Mouse (Mus musculus): ENCODE measurements around the gene Cdc42se1. TPM values are rescaled to one million over a fixed set of nuclear protein-coding genes. Genes with fewer than 3 reads are reported as not detected.

Gene Cdc42se1
- polyA plus RNA-seq, 1 experiment from 2014 or later, result 123 TPM

DNA sequence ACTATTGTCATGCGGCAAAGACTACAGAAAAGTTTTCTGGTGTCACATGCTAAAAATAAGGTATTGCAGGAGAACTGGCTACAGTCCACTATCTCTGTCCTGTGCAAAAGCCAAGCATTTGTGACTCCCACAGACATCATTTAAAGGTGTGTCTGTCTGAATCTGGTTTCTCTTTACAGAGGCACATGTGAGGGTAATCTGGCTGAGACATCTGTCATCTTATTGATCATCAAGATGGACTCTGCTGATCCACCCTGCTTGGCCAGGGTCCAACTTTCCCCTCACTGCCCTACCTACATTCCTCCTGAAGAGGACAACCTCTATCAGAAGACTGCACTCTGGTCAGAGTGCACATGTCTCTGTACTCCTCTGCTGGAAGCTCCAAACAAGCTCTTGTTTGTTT is 48.6 kb downstream of the Cdc42se1 start:
- Histone ChIP-seq H3K36me3 (no peaks in the 10 kb centered on the region), H3K9ac (no peak overlapping the region), H3K27ac (replicated peaks) (no peak overlapping the region), H3K9me3 (replicated peaks) (no peaks in the 10 kb centered on the region), H3K4me2 (replicated peaks) (no peak overlapping the region), H3K27me3 (no peaks in the 10 kb centered on the region), H3K4me3 (replicated peaks) (no peak overlapping the region), H3K4me1 (peaks cover 9% of the 10 kb centered on the region; the same call in 1 of the 2 replicates)
- no peak for ATAC-seq (ENCODE audit: insufficient number of reproducible peaks, low FRiP score, low TSS enrichment, low read depth)
- 92% methylated on average over 1 of the region's 1 CpGs for WGBS

GRCm38 (mm10) chr3:95280747-95281146 is 52.2 kb downstream of the Cdc42se1 start:
- Histone ChIP-seq H3K4me3 (replicated peaks) (peak overlapping the region; percentile 79), H3K4me1 (peaks cover 29% of the 10 kb centered on the region), H3K4me2 (replicated peaks) (peak overlapping the region; percentile 72), H3K27me3 (no peaks in the 10 kb centered on the region), H3K9me3 (replicated peaks) (no peaks in the 10 kb centered on the region), H3K36me3 (no peaks in the 10 kb centered on the region), H3K9ac (0 out of 2 replicates have a peak overlapping the region, but pooled peaks have one; percentile 75), H3K27ac (replicated peaks) (peak overlapping the region; percentile 98)
- 3% methylated on average over 8 of the region's 8 CpGs for WGBS
- ATAC-seq (ENCODE audit: insufficient number of reproducible peaks, low FRiP score, low TSS enrichment, low read depth), result no peak

- Histone ChIP-seq H3K4me3 (replicated peaks) (peak within 1 kb of the TSS; percentile 79), H3K4me1 (peaks cover 29% of the 10 kb centered on the region), H3K27ac (replicated peaks) (peak within 1 kb of the TSS; percentile 98), H3K36me3 (no peaks in the 10 kb centered on the region), H3K27me3 (no peaks in the 10 kb centered on the region), H3K9me3 (replicated peaks) (no peaks in the 10 kb centered on the region), H3K9ac (peak within 1 kb of the TSS; percentile 75), H3K4me2 (replicated peaks) (peak within 1 kb of the TSS; percentile 72)
- under 1% methylated on average over 53 of the region's 53 CpGs for WGBS
- ATAC-seq (ENCODE audit: insufficient number of reproducible peaks, low FRiP score, low TSS enrichment, low read depth), result peak; percentile 90
Observed at GRCm38 (mm10) chr3:95281216-95282126, 52.9 kb downstream of the Cdc42se1 start, which contains the start of the genes Mindy1 and Prune1. Mindy1 (plus strand) TSS chr3:95281345. Prune1 (minus strand) TSS chr3:95282076.

DNA sequence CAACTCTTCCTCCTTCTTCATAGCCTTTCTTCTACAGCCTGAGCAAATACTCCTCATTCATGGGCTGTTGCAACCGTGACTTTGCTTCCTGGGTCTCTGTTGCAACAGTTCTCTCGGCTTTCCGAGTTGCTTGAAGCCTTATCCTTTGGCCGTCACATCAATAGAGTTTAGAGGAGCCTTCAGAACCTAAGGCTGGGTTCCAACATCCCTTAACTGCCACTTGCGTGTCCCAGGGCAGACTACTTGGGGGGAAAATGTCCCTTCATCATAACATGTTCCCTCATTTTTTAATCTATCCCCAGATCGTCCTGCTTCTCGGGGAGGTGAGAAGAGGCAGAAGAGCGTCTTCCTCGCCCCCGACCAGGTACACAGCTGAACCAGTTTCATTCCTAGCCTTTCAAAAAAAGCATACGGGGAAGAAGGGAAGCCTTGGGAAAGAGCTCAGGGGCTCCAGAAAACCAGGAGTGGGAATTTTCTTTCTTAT is 53.9 kb downstream of the Cdc42se1 start:
- 1% methylated on average over 11 of the region's 11 CpGs for WGBS
- no peaks in the 10 kb centered on the region for H3K9me3 ChIP-seq (replicated peaks)

GRCm38 (mm10) chr3:95282865-95283588 is 54.5 kb downstream of the Cdc42se1 start:
- peak; percentile 84 for ATAC-seq (ENCODE audit: insufficient number of reproducible peaks, low FRiP score, low TSS enrichment, low read depth)

More for the DNA sequence above, 53.9 kb downstream of the Cdc42se1 start:
- Histone ChIP-seq H3K27ac (replicated peaks) (peak overlapping the region; percentile 98), H3K9ac (peak overlapping the region; percentile 71), H3K27me3 (no peaks in the 10 kb centered on the region), H3K4me1 (peaks cover 29% of the 10 kb centered on the region), H3K36me3 (peaks cover under 1% of the 10 kb centered on the region; the same call in 1 of the 2 replicates), H3K4me2 (replicated peaks) (peak overlapping the region; percentile 72), H3K4me3 (replicated peaks) (peak overlapping the region; percentile 79)
- ATAC-seq (ENCODE audit: insufficient number of reproducible peaks, low FRiP score, low TSS enrichment, low read depth), result no peak

DNA sequence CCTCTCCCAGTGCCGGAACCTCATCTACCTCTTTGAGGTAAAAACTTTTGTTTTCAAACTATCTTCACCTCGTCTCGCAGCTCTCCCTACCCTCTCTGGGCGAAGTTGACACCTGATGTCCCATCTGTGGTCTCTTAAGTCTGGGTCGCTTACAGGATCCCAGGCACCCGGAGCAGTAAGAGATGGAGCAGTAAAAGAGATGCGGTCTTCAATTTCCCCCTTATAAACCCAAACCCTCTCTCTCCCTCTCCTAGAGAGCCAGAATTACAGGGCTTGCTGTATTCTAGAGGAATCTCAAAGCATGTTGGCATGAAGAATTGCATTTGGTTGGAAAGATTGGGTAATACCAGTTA is 55.0 kb downstream of the Cdc42se1 start:
- peaks cover 29% of the 10 kb centered on the region for H3K4me1 ChIP-seq
- WGBS, result 2% methylated on average over 7 of the region's 7 CpGs

More at GRCm38 (mm10) chr3:95282865-95283588, 54.5 kb downstream of the Cdc42se1 start:
- peak overlapping the region; percentile 79 for H3K4me3 ChIP-seq (replicated peaks)
- under 1% methylated on average over 50 of the region's 51 CpGs for WGBS
- peak overlapping the region; percentile 98 for H3K27ac ChIP-seq (replicated peaks)
- peak overlapping the region; percentile 71 for H3K9ac ChIP-seq
- H3K27me3 ChIP-seq, result no peaks in the 10 kb centered on the region
- H3K36me3 ChIP-seq, result peaks cover 6% of the 10 kb centered on the region
- H3K4me2 ChIP-seq (replicated peaks), result peak overlapping the region; percentile 72
- H3K4me1 ChIP-seq, result peaks cover 29% of the 10 kb centered on the region
- no peaks in the 10 kb centered on the region for H3K9me3 ChIP-seq (replicated peaks)

DNA sequence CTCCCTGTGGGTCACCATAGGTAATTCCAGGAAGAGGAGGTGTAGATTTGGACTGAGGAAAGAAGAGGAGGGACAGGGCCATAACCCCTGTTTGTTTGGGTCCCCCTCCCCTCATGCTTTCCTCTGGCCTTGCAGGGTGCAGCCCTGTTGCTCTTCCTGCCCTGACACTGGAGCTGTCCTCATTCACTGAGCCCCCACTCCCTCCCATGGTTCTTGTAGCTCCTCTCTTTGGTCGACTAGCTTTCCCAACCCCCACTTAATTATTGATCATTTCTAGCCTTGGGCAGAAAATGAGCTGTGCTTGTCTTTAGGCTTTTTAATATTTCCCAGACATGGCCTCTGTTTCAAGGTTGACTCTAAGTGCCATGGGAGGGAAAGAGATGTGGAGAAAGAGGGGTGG is 55.5 kb downstream of the Cdc42se1 start:
- H3K4me1 ChIP-seq, result peaks cover 29% of the 10 kb centered on the region

More for the DNA sequence above, 55.0 kb downstream of the Cdc42se1 start:
- ATAC-seq (ENCODE audit: insufficient number of reproducible peaks, low FRiP score, low TSS enrichment, low read depth), result no peak
- Histone ChIP-seq H3K27me3 (no peaks in the 10 kb centered on the region), H3K9ac (peak overlapping the region; percentile 71), H3K4me3 (replicated peaks) (peak overlapping the region; percentile 79), H3K9me3 (replicated peaks) (no peaks in the 10 kb centered on the region), H3K27ac (replicated peaks) (peak overlapping the region; percentile 98), H3K36me3 (peaks cover 12% of the 10 kb centered on the region), H3K4me2 (replicated peaks) (peak overlapping the region; percentile 72)

GRCm38 (mm10) chr3:95284501-95285281 is 56.2 kb downstream of the Cdc42se1 start:
- Histone ChIP-seq H3K27ac (replicated peaks) (no peak overlapping the region), H3K27me3 (no peaks in the 10 kb centered on the region), H3K4me3 (replicated peaks) (peak overlapping the region; percentile 79; the same call in 1 of the 2 replicates), H3K36me3 (peaks cover 15% of the 10 kb centered on the region), H3K9me3 (replicated peaks) (no peaks in the 10 kb centered on the region), H3K4me1 (peaks cover 28% of the 10 kb centered on the region), H3K4me2 (replicated peaks) (peak overlapping the region; percentile 72), H3K9ac (0 out of 2 replicates have a peak overlapping the region, but pooled peaks have one; percentile 7)
- no peak for ATAC-seq (ENCODE audit: insufficient number of reproducible peaks, low FRiP score, low TSS enrichment, low read depth)
- 76% methylated on average over 12 of the region's 12 CpGs for WGBS

More for the DNA sequence above, 55.5 kb downstream of the Cdc42se1 start:
- H3K9me3 ChIP-seq (replicated peaks), result no peaks in the 10 kb centered on the region
- H3K4me3 ChIP-seq (replicated peaks), result peak overlapping the region; percentile 79
- no peak for ATAC-seq (ENCODE audit: insufficient number of reproducible peaks, low FRiP score, low TSS enrichment, low read depth)
- H3K27ac ChIP-seq (replicated peaks), result peak overlapping the region; percentile 98
- no peaks in the 10 kb centered on the region for H3K27me3 ChIP-seq
- H3K36me3 ChIP-seq, result peaks cover 15% of the 10 kb centered on the region
- 9% methylated on average over 1 of the region's 1 CpGs for WGBS
- H3K4me2 ChIP-seq (replicated peaks), result peak overlapping the region; percentile 72
- H3K9ac ChIP-seq, result peak overlapping the region; percentile 71

DNA sequence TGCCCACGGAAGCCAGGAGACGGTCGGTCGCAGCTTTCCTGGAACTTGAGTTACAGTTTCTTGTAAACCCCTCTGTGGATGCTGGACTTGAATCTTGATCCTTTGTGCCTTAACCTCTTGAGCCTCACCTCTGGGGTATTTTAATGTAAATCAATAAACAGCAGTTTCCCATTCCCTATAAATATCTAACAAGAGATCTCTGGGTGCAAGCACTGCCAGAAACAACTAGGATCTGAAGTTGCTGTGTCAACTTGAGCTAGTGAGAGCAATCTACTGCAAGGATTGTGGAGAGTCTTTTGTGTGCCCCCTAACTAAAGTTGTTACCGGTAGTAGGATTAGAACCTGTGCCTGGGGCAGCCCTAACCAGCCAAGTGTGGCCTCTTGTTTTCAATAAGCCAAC is 56.9 kb downstream of the Cdc42se1 start:
- WGBS, result 91% methylated on average over 5 of the region's 5 CpGs
- no peak for ATAC-seq (ENCODE audit: insufficient number of reproducible peaks, low FRiP score, low TSS enrichment, low read depth)

More for the DNA sequence above, 56.9 kb downstream of the Cdc42se1 start:
- Histone ChIP-seq H3K27ac (replicated peaks) (no peak overlapping the region), H3K27me3 (no peaks in the 10 kb centered on the region), H3K4me1 (peaks cover 25% of the 10 kb centered on the region), H3K9ac (no peak overlapping the region), H3K4me2 (replicated peaks) (no peak overlapping the region), H3K36me3 (peaks cover 18% of the 10 kb centered on the region), H3K9me3 (replicated peaks) (no peaks in the 10 kb centered on the region), H3K4me3 (replicated peaks) (no peak overlapping the region)
